8 mouse cellular contexts compared by ENCODE assay signal in the genomic region with DNA sequence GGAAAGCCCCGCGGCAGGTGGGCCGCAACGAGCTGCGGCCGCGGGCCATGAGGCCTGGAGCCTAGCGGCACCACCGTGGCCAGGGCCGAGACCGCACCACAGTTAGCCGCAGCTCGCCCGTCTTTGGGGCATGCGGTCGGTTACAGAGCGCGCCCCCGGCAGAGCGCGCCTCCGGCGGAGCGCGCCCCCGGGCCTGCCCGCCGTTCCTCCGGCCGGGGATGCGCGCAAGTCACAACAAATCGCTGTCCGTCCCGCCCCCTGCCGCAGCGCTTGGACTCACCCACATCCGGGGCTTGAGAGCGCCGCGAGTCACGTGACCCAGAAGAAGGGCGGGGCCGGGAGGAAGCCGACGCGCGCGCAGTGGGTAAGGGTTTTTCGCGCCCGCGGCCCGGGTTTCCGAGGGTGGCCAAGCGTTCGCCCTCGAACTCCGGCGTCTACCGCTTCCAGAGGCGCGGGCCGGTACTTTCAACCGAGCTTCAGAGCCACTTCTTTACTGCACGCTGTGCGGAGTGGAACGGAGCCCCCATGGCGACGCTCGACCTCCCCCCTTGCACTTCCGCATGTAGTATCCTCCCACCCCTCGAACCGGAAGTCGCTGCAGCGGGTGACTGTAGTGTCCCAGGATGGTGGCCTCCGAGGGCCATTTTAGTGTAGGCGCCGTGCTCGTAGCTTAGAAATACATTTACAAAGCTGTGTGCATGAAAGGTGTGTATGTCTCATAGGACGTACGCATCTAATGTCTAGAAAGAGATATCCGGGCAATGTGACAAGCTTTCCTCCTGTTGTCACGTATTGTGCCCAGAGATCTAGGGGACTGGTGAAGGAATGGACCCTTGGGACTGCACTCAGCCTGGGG. TPM values are rescaled to one million over a fixed set of nuclear protein-coding genes. Genes with fewer than 3 reads are reported as not detected.
DNase-seq lines count a peak whose midpoint lies in the region; ATAC-seq lines count a peak whose summit lies in the region.

TSS of gene Anapc13 (plus strand) at position 314 of the 856 bp plus-strand sequence.
TSS of gene Cep63 (minus strand) at position 552 of the 856 bp plus-strand sequence.

- peak; percentile 95 for ATAC-seq in hindbrain, embryonic 16.5 days

- peak within 1 kb of the TSS; percentile 81 for H3K4me2 ChIP-seq in hindbrain, embryonic 16.5 days (ENCODE audit: low read length)

- H3K4me3 ChIP-seq in hindbrain, embryonic 16.5 days (ENCODE audit: low read length) = peak within 1 kb of the TSS; percentile 69
- H3K4me3 ChIP-seq in macrophage (ENCODE audit: inconsistent target) = peak within 1 kb of the TSS; percentile 84

- H3K79me2 ChIP-seq in macrophage (ENCODE audit: inconsistent target) = peaks cover 9% of the 10 kb centered on the region; the same call in 1 of the 2 replicates

- DNase-seq in T-cell, adult 2 months (ENCODE audit: low spot score) = peak; percentile 95
- peak; percentile 99 for DNase-seq in cerebellum, postnatal 36 days
- peak; percentile 97 to 99 for DNase-seq in frontal cortex, postnatal 36 days (ENCODE audit: low spot score in 2 of 2)
- peak; percentile 98 to 99 for DNase-seq in left cerebral cortex, adult 18-20 months (ENCODE audit: low spot score in 2 of 2)
- peak; percentile 97 for DNase-seq in right cerebral cortex, adult 18-20 months
- DNase-seq in urinary bladder, postnatal 10 days (ENCODE audit: low spot score) = peak; percentile 94

- H3K36me3 ChIP-seq in hindbrain, embryonic 16.5 days (ENCODE audit: control insufficient read depth, insufficient read depth, low read length) = no peaks in the 10 kb centered on the region
- H3K36me3 ChIP-seq in macrophage (ENCODE audit: inconsistent target) = no peaks in the 10 kb centered on the region

- WGBS in hindbrain, embryonic 16.5 days = under 1% methylated on average over 76 of the region's 84 CpGs
- WGBS in macrophage (ENCODE audit: missing documents) = under 1% methylated on average over 75 of the region's 84 CpGs

- H3K27ac ChIP-seq in hindbrain, embryonic 16.5 days (ENCODE audit: low read depth, low read length) = peak within 1 kb of the TSS; percentile 95
- peak within 1 kb of the TSS; percentile 85 for H3K27ac ChIP-seq in macrophage

- H3K4me1 ChIP-seq in hindbrain, embryonic 16.5 days (ENCODE audit: control insufficient read depth, insufficient read depth, low read depth, low read length) = peaks cover 17% of the 10 kb centered on the region

- no peaks in the 10 kb centered on the region for H3K9me3 ChIP-seq in hindbrain, embryonic 16.5 days (ENCODE audit: control insufficient read depth, low read length)

- H3K27me3 ChIP-seq in hindbrain, embryonic 16.5 days (replicated peaks; ENCODE audit: control insufficient read depth, insufficient read depth, low read length) = no peaks in the 10 kb centered on the region

- H3K9ac ChIP-seq in hindbrain, embryonic 16.5 days (ENCODE audit: low read depth, low read length) = peak within 1 kb of the TSS; percentile 93

RNA-seq across cellular contexts. Expression of gene Anapc13, which starts in this region (rescaled TPM):
- 133 and 146 TPM in 2 replicates for polyA plus RNA-seq in hindbrain, embryonic 16.5 days (2015; fragmentation: Nextera tagmentation; extraction: Ambion mirVana)
- 100 to 1,000 TPM; 107 to 112 TPM for total RNA-seq in left cerebral cortex, adult 18-20 months (2021)
- 10 to 100 TPM in 11 of 26 experiments, 1 to 10 TPM in 15; 4.5 to 23.9 (median 9.0) TPM for total RNA-seq in macrophage (2018; cell fraction: chromatin; rRNA removed)
- total RNA-seq in macrophage (2018; cell fraction: cytosol; rRNA removed) = 100 to 1,000 TPM in 8 of 26 experiments, 10 to 100 TPM in 18; 60.0 to 195 (median 85.7) TPM
- total RNA-seq in macrophage (2018; cell fraction: nucleus; rRNA removed) = 10 to 100 TPM in 24 of 26 experiments, 1 to 10 TPM in 2; 8.6 to 38.3 (median 17.5) TPM
- 67.7 to 97.9 TPM (median 82.2 TPM) in 3 replicates for polyA plus RNA-seq in macrophage (2018)

RNA-seq across cellular contexts. Expression of gene Cep63, which starts in this region (rescaled TPM):
- 33.2 and 34.4 TPM in 2 replicates for polyA plus RNA-seq in hindbrain, embryonic 16.5 days (2015; fragmentation: Nextera tagmentation; extraction: Ambion mirVana)
- total RNA-seq in left cerebral cortex, adult 18-20 months (2021) = 10 to 100 TPM; 31.3 to 32.5 TPM
- total RNA-seq in macrophage (2018; cell fraction: chromatin; rRNA removed) = 10 to 100 TPM; 13.5 to 67.9 (median 32.5) TPM
- total RNA-seq in macrophage (2018; cell fraction: cytosol; rRNA removed) = 10 to 100 TPM in 12 of 26 experiments, 1 to 10 TPM in 14; 6.8 to 15.7 (median 9.9) TPM
- total RNA-seq in macrophage (2018; cell fraction: nucleus; rRNA removed) = 10 to 100 TPM in 25 of 26 experiments, 1 to 10 TPM in 1; 4.5 to 53.0 (median 21.3) TPM
- polyA plus RNA-seq in macrophage (2018) = 9.3 to 15.0 TPM (median 13.6 TPM) in 3 replicates

Comparison
In these comparisons a context has a peak if more than half of its experiments do, and no peak if none do; other contexts are left out.
1. Peak in every context shown above with its lines: DNase-seq, ATAC-seq, H3K4me3 ChIP-seq and H3K27ac ChIP-seq.